Mouse (Mus musculus) neutrophil, adult 59 days (primary cell): Measurements from ENCODE around the gene Cacna1f. TPM values are rescaled to one million over a fixed set of nuclear protein-coding genes. Genes with fewer than 3 reads are reported as not detected.

ENCODE experiments used
- total RNA-seq, 2 experiments: library from RNA; stranded (reverse); gene quantifications; 1 replicate in 1 of 2; 2 replicates in 1 of 2; pipeline ENCODE4 v1.2.4; 2023

The Cacna1f gene
- under 1 TPM; 0.24 to 0.49 TPM for total RNA-seq

DNA sequence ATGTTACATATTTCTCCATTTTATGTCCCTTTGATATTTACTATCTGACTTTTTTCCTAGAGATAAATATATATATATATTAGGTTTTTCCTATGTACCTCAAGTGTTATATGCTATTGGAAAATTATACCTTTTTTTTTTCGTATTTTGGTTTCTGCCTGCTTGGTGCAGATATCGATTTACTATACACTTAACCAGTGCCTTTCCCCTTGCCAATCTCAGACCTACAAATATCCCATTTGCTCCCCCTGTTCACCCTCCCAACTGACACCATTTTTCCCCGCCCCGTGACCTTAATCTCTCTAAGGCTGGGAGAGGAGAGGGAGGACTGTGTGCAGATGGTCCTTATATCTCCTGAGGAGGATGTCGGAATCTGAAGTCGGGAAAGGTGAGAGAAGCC lies at the start of gene Cacna1f:
Cacna1f (plus strand) TSS at position 301 of the 400 bp plus-strand sequence.

GRCm38 (mm10) chrX:7573176-7574086 lies 33.5 kb upstream of the Cacna1f start, which contains the start of gene Foxp3:
TSS of gene Foxp3 (plus strand) at chrX:7573644.

DNA sequence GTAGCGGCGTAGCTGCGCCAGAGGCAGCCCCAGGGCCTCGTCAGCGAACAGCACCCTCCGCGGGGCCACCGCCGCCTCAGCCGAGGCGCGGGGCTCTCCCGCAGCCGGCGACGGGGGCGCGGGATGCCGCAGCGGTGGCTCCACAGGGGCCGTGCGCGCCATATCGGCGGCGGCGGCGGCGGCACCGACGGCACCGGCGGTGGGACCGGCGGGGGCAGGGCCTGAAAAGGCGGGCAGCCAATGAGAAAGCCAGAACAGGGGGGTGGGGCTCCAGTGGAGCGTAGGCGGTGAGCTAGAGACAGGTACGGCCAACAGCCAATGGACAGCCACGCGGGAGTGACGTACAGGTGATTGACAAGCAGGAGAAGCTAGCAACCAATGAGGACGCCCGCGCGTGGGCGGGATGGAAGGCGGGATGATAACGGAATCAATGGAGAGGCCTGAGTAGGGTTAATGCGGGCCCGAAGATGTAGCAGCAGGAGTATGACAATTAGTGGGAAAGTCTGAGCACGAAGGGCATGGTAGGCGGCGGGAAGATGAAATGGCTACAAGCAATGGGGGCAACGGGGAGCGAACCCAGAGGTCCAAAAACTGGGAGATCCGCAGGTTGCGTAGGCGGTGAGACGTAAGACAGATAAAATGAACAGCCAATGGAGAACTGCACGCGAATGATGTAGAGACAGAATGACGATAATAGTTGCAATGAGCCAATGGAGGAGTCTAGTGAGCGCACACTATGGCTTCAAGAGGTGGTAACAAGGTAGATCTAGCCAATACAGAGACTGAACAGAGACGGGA lies 32.6 kb upstream of the Cacna1f start, which contains the start of gene Ppp1r3f:
Ppp1r3f (minus strand) TSS at position 197 of the 798 bp plus-strand sequence.

GRCm38 (mm10) chrX:7604879-7605574 lies 1.9 kb upstream of the Cacna1f start, which contains the start of gene Ccdc22:
TSS of gene Ccdc22 (minus strand) at chrX:7605517.

DNA sequence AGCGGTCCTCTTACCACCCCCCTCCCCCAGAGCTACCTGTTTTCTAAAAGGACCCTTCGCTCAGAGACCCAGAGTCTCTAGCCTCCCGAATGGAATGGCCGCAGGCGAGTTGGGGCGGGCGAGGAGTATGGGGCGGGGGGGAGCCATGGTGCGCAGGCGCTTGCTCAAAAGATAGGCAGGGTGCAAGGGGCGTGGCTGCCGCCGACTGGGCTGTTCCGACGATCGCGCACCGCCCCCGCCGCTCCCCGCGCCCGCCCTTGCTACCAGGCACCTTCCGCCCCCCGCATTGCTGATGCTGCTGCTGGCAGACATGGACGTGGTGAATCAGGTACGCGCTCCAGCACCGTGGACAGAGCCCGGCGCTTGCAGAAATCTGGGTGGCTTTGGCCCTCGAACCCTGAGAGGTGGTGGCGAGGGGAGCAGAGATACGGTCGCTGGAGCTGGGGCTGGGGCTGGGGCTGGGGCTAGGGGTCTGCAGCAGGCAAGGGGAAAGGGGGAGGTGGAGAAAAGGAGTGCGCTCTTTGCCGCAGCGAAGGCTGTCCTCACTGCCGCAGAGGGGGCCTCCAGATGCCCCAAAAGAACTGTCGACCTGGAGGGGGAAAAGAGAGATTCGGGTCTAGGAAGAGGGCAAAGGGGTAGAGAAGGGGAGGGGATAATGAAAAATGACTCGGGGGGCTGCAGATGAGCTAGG lies 31.7 kb downstream of the Cacna1f start, which contains the start of gene Syp:
Syp (plus strand) TSS at position 71 of the 691 bp plus-strand sequence.

DNA sequence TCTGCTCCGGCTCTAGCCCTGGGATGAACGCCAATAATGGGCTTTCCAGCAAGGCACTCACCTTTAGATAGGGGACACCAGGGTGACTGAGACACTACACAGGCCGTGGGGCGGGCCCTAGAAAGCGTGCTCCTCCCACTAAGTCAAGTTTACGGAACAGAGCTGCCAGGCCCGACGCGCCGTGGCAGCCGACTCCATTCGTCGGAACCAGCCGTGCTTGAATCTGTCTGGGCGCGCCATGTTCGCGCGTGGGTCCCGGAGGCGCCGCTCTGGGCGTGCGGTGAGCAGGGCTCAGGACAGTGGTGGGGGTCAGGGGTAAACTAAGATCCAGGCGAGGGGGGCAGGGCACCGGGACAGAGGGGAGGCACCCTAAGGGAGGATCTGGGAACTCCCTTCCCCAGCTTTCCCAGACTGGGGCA lies 50.3 kb downstream of the Cacna1f start, which contains the start of gene Prickle3:
Prickle3 (plus strand) TSS at position 40 of the 419 bp plus-strand sequence.

DNA sequence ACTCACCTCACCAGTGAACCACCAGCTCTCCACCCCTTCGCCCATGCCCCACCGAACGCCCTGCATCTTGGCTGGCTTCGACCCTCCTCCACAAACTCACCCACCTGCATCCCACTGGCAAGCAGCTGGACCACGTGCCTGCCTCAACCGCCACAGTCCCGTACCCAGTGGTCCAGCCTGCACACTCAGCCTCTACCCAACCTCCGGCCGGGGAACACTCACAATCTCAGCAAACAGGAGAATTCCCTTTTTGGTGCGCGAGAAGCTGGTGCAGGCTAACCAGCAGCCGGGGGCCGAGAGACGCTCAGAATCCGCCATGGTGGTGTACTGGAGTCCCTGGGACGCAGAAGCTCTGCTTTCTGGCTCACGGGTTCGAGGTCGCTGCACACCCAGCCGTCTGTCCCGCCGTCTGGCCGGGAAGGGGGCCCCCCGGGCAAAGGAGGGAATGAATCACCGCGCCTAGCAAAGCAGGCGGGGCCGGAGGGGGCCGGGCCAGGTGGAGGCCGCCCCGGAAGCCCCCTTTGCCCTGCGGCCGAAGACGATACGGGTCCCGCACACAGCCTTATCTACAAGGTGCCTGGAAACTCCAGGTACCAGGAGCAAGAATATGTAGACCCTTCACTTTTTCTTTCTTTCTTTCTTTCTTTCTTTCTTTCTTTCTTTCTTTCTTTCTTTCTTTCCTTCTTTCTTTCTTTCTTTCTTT lies 64.2 kb downstream of the Cacna1f start, which contains the start of gene Plp2:
Plp2 (minus strand) TSS at position 470 of the 703 bp plus-strand sequence.

DNA sequence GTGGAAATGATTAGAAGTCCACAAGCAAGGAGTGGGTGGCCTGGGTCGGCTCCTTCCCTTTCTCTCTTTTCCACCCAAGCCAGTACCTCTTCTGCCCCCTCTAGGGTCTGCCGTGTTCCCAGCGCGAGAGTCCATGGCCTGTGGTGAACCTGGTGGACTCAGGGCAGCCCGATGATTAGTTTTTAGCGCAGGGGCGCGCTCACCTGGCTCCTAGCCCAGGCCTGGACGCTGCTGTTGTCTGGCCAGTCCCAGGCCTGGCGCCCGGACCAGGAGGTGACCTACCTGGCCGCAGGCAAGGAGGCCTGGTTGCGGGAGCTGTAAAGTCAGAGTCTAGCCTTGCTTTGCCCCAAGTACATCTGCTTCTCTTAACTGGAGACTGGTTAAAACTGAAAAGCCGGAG lies 74.0 kb downstream of the Cacna1f start, which contains the start of gene Magix:
Magix (minus strand) TSS at position 388 of the 400 bp plus-strand sequence.

Other genes starting within 250 kb of the Cacna1f start
- under 1 TPM; 0.18 to 0.66 TPM for gene Usp27x, start 231.3 kb upstream of the Cacna1f start, total RNA-seq
- gene Foxp3, start 33.4 kb upstream of the Cacna1f start, total RNA-seq = under 1 TPM in 1 of 2 experiments, not detected in 1; 0.58 TPM
- 1 to 10 TPM; 1.3 to 1.6 TPM for gene Ppp1r3f, start 32.8 kb upstream of the Cacna1f start, total RNA-seq
- 10 to 100 TPM; 17.3 to 20.8 TPM for gene Ccdc22, start 1.6 kb upstream of the Cacna1f start, total RNA-seq
- 1 to 10 TPM; 1.3 to 2.0 TPM for gene Syp, start 31.4 kb downstream of the Cacna1f start, total RNA-seq
- 10 to 100 TPM; 39.8 to 50.1 TPM for gene Prickle3, start 50.2 kb downstream of the Cacna1f start, total RNA-seq
- 100 to 1,000 TPM; 469 to 499 TPM for gene Plp2, start 64.3 kb downstream of the Cacna1f start, total RNA-seq
- under 1 TPM; 0.27 to 0.35 TPM for gene Magix, start 74.2 kb downstream of the Cacna1f start, total RNA-seq
- 10 to 100 TPM; 30.3 to 38.9 TPM for gene Gpkow, start 90.0 kb downstream of the Cacna1f start, total RNA-seq
- 10 to 100 TPM; 46.7 to 57.0 TPM for gene Wdr45, start 107.2 kb downstream of the Cacna1f start, total RNA-seq
- not detected for gene Gm45208, start 115.2 kb downstream of the Cacna1f start, total RNA-seq
- 1 to 10 TPM; 3.8 to 5.6 TPM for gene Praf2, start 121.4 kb downstream of the Cacna1f start, total RNA-seq
- gene Ccdc120, start 143.8 kb downstream of the Cacna1f start, total RNA-seq = under 1 TPM in 1 of 2 experiments, not detected in 1; 0.18 TPM
- gene Tfe3, start 155.5 kb downstream of the Cacna1f start, total RNA-seq = 10 to 100 TPM; 63.8 to 76.2 TPM
- gene Gripap1, start 182.7 kb downstream of the Cacna1f start, total RNA-seq = 100 to 1,000 TPM; 135 to 144 TPM
- 1 to 10 TPM; 1.3 to 5.8 TPM for gene Kcnd1, start 215.2 kb downstream of the Cacna1f start, total RNA-seq
- 100 to 1,000 TPM; 115 to 130 TPM for gene Otud5, start 234.3 kb downstream of the Cacna1f start, total RNA-seq